Mouse (Mus musculus): ENCODE measurements at regions not wholly inside any gene's neighbourhood (a gene's known extent, or its start where the extent isn't known, plus 50 kb on each side); places are given as distances from the start of the nearest gene placed in this dataset.

DNA sequence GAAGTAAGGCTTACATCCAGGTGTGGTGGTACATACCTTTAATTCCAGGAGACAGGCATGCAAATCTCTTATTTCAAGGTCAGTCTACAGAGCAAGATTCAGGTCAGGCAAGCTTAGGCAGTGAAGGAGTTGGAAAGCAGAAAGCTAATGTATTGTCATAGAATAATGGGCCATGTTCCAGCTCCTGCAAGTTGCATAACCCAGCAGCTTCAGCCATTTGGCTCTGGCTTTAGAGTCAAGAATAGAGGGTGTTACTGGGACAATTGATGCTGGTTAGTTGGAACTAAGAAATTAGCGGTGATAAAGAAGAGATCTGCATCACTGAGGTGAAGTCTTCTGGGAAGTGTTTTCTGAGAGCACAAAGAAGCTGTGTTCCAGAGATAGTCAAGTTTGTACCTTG lies 565.3 kb upstream of the Jag1 start:
- 97% methylated on average over 1 of the region's 1 CpGs for WGBS
- no peak for ATAC-seq

GRCm38 (mm10) chr2:137663171-137663570 lies 546.7 kb upstream of the Jag1 start:
- Histone ChIP-seq H3K27me3 (replicated peaks) (no peaks in the 10 kb centered on the region), H3K27ac (no peak overlapping the region), H3K9me3 (no peaks in the 10 kb centered on the region), H3K4me1 (replicated peaks) (no peaks in the 10 kb centered on the region), H3K36me3 (no peaks in the 10 kb centered on the region), H3K4me3 (replicated peaks) (no peak overlapping the region), H3K9ac (no peak overlapping the region), H3K4me2 (replicated peaks) (no peak overlapping the region)
- 28% methylated on average over 2 of the region's 2 CpGs for WGBS
- ATAC-seq, result no peak

More for the DNA sequence above, 565.3 kb upstream of the Jag1 start:
- no peaks in the 10 kb centered on the region for H3K4me1 ChIP-seq (replicated peaks)
- no peak overlapping the region for H3K27ac ChIP-seq
- H3K36me3 ChIP-seq, result no peaks in the 10 kb centered on the region
- H3K9me3 ChIP-seq, result no peaks in the 10 kb centered on the region
- H3K4me3 ChIP-seq (replicated peaks), result no peak overlapping the region
- no peak overlapping the region for H3K4me2 ChIP-seq (replicated peaks)
- no peak overlapping the region for H3K9ac ChIP-seq
- no peaks in the 10 kb centered on the region for H3K27me3 ChIP-seq (replicated peaks)

- Histone ChIP-seq H3K4me2 (replicated peaks) (no peak overlapping the region), H3K4me1 (replicated peaks) (no peaks in the 10 kb centered on the region), H3K27me3 (replicated peaks) (no peaks in the 10 kb centered on the region), H3K27ac (no peak overlapping the region), H3K9me3 (no peaks in the 10 kb centered on the region), H3K36me3 (no peaks in the 10 kb centered on the region), H3K9ac (no peak overlapping the region), H3K4me3 (replicated peaks) (no peak overlapping the region)
- no peak for ATAC-seq
- 91% methylated on average over 2 of the region's 2 CpGs for WGBS
Measured at GRCm38 (mm10) chr2:137662216-137662615, 545.8 kb upstream of the Jag1 start.

DNA sequence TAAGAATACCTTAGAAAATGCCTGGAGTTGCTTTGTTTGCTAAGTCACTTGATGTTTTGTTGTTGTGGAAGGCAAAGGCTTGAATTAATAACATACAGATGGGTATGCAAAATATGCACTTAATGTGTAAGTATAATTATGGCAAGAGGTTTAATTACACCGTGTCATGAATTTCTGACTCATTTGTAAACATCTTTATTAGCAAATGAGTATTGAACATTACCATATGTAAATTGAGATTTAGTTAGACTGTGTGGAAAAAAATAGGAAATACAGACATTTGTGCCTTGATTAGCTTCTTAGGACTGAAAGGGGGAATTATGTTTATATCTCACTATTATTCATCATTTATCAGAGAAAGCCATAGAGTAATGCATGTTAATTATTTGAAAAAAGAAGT lies 544.0 kb upstream of the Jag1 start:
- no peak overlapping the region for H3K4me2 ChIP-seq (replicated peaks)
- no peaks in the 10 kb centered on the region for H3K27me3 ChIP-seq (replicated peaks)
- H3K4me1 ChIP-seq (replicated peaks), result no peaks in the 10 kb centered on the region
- ATAC-seq, result no peak
- H3K27ac ChIP-seq, result no peak overlapping the region
- WGBS, result 96% methylated on average over 1 of the region's 1 CpGs
- no peaks in the 10 kb centered on the region for H3K36me3 ChIP-seq
- H3K4me3 ChIP-seq (replicated peaks), result no peak overlapping the region
- no peaks in the 10 kb centered on the region for H3K9me3 ChIP-seq
- H3K9ac ChIP-seq, result no peak overlapping the region

DNA sequence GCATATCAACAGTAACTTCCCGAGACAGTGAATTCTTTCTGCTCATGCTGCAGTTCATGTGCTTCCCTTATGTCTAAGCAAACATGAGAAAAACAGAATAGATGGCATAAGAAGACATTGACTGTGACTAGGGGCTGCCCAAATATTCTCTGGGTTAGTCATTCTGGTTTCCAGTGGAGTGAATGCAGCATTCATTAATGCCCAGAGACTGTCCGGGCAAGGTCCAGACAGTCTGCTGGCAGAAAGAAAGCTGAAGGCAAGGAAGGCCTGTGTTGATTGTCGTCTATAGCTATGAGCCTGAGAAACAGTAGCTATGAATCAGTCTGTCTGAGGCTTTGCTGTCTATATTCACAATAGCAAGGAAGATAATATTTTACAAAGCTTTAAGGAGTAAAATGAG lies 537.9 kb upstream of the Jag1 start:
- H3K27me3 ChIP-seq (replicated peaks), result no peaks in the 10 kb centered on the region
- no peak overlapping the region for H3K9ac ChIP-seq
- H3K4me2 ChIP-seq (replicated peaks), result no peak overlapping the region
- no peaks in the 10 kb centered on the region for H3K36me3 ChIP-seq
- no peak overlapping the region for H3K4me3 ChIP-seq (replicated peaks)
- ATAC-seq, result no peak
- no peaks in the 10 kb centered on the region for H3K9me3 ChIP-seq
- H3K4me1 ChIP-seq (replicated peaks), result no peaks in the 10 kb centered on the region
- H3K27ac ChIP-seq, result no peak overlapping the region
- 74% methylated on average over 3 of the region's 3 CpGs for WGBS

DNA sequence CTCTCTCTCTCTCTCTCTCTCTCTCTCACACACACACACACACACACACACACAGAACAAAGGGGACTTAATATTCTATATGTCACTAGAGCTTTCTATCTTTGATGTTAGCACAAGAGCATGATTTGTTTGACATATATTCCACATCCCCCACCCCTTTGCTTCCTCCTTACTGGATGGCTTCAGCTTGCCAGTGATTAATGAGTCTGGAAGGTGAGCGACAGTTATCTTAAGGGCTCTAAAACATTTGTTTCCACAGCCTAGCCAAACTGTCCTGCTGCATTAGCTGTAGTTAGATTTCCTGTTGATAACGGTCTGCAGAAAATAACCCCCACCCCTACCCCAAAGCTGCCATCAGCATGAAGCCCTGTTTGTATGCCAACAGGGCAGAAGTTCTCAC lies 527.7 kb upstream of the Jag1 start:
- no peak overlapping the region for H3K4me2 ChIP-seq (replicated peaks)
- H3K36me3 ChIP-seq, result no peaks in the 10 kb centered on the region
- H3K27ac ChIP-seq, result no peak overlapping the region
- H3K4me3 ChIP-seq (replicated peaks), result no peak overlapping the region
- WGBS, result 31% methylated on average over 2 of the region's 2 CpGs
- H3K9ac ChIP-seq, result no peak overlapping the region
- no peaks in the 10 kb centered on the region for H3K9me3 ChIP-seq
- ATAC-seq, result no peak
- H3K4me1 ChIP-seq (replicated peaks), result no peaks in the 10 kb centered on the region
- no peaks in the 10 kb centered on the region for H3K27me3 ChIP-seq (replicated peaks)

DNA sequence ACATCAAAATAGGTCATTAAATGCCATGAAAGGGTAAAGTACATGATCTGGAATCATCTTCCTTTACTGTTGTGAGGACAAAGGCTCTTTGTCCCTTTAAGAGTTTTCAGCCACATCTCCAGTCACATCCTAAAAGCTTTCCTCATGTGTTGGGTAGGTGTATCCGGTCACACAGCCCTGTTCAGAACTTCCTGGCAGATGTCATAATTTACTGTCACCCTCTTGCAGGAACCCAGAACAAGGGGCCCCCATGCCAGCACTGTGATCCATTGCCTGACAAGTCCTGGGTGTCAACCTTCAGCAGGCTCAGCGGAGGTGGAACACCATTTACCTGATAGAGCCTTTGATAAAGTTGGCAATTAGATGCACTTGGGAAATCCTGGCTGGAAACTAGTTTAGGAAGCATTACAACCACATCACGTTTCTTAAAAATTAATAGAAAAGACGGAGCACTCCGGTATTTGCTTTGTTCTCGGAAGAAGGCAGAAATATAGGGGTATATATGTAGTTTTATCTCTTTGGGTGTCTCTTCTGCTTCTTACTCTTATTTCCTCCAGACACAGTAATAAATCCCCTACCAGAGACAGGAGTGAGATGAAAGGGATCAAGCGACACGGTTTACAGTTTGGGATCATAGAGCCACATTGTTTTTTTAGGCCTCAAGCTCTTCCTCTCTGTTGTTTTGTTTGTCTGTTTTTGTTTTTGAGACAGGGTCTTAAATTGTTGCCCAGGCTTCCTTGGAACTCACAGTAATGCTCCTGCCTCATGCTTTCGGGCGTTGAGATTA lies 527.0 kb upstream of the Jag1 start:
- 58% methylated on average over 10 of the region's 10 CpGs for WGBS
- no peak overlapping the region for H3K27ac ChIP-seq
- H3K4me2 ChIP-seq (replicated peaks), result no peak overlapping the region

GRCm38 (mm10) chr2:137635019-137635621 lies 518.7 kb upstream of the Jag1 start:
- 32% methylated on average over 4 of the region's 4 CpGs for WGBS
- peak; percentile 89 for ATAC-seq

More for the DNA sequence above, 527.0 kb upstream of the Jag1 start:
- Histone ChIP-seq H3K9me3 (no peaks in the 10 kb centered on the region), H3K36me3 (no peaks in the 10 kb centered on the region), H3K9ac (no peak overlapping the region), H3K4me1 (replicated peaks) (no peaks in the 10 kb centered on the region), H3K4me3 (replicated peaks) (no peak overlapping the region), H3K27me3 (replicated peaks) (no peaks in the 10 kb centered on the region)
- ATAC-seq, result no peak

DNA sequence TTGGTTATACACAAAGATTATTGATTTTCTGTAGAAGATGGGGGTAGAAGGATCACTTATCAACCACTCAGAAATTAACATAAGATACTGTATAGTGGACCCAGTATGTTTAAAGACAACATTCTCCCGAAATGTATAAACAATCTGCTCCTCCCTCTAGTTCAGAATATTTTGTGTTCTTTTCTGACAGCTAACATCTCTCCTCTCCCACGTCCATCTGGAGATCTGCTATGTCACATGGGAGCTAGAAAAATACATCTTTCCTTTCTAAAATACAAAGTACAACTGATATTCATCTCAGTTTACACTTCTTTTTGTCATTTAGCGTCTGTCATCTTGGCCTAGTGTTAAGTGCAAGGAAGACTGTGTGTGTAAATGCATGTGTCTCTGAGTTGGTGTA lies 500.2 kb upstream of the Jag1 start:
- no peak overlapping the region for H3K4me2 ChIP-seq (replicated peaks)
- no peak overlapping the region for H3K9ac ChIP-seq
- H3K4me1 ChIP-seq (replicated peaks), result no peaks in the 10 kb centered on the region
- no peak for ATAC-seq
- H3K9me3 ChIP-seq, result no peaks in the 10 kb centered on the region
- no peak overlapping the region for H3K4me3 ChIP-seq (replicated peaks)
- H3K27ac ChIP-seq, result no peak overlapping the region
- H3K27me3 ChIP-seq (replicated peaks), result no peaks in the 10 kb centered on the region
- H3K36me3 ChIP-seq, result no peaks in the 10 kb centered on the region
- 68% methylated on average over 3 of the region's 3 CpGs for WGBS

More at GRCm38 (mm10) chr2:137635019-137635621, 518.7 kb upstream of the Jag1 start:
- Histone ChIP-seq H3K4me2 (replicated peaks) (no peak overlapping the region), H3K36me3 (no peaks in the 10 kb centered on the region), H3K9ac (no peak overlapping the region), H3K4me1 (replicated peaks) (no peaks in the 10 kb centered on the region), H3K9me3 (no peaks in the 10 kb centered on the region), H3K27ac (peak overlapping the region; percentile 48; the same call in 1 of the 2 replicates), H3K27me3 (replicated peaks) (no peaks in the 10 kb centered on the region), H3K4me3 (replicated peaks) (no peak overlapping the region)

- H3K4me2 ChIP-seq (replicated peaks), result no peak overlapping the region
- no peaks in the 10 kb centered on the region for H3K27me3 ChIP-seq (replicated peaks)
- no peak for ATAC-seq
- H3K27ac ChIP-seq, result no peak overlapping the region
- 90% methylated on average over 2 of the region's 2 CpGs for WGBS
- no peak overlapping the region for H3K9ac ChIP-seq
- no peaks in the 10 kb centered on the region for H3K36me3 ChIP-seq
- H3K4me1 ChIP-seq (replicated peaks), result no peaks in the 10 kb centered on the region
- H3K4me3 ChIP-seq (replicated peaks), result no peak overlapping the region
- no peaks in the 10 kb centered on the region for H3K9me3 ChIP-seq
Measured at GRCm38 (mm10) chr2:137613791-137614190, 497.3 kb upstream of the Jag1 start.

GRCm38 (mm10) chr2:137608506-137608905 lies 492.1 kb upstream of the Jag1 start:
- no peak overlapping the region for H3K4me2 ChIP-seq (replicated peaks)
- H3K9ac ChIP-seq, result no peak overlapping the region
- no peaks in the 10 kb centered on the region for H3K36me3 ChIP-seq
- no peaks in the 10 kb centered on the region for H3K9me3 ChIP-seq
- ATAC-seq, result no peak
- no peaks in the 10 kb centered on the region for H3K4me1 ChIP-seq (replicated peaks)
- H3K27me3 ChIP-seq (replicated peaks), result no peaks in the 10 kb centered on the region
- no peak overlapping the region for H3K4me3 ChIP-seq (replicated peaks)
- H3K27ac ChIP-seq, result no peak overlapping the region
- 50% methylated on average over 6 of the region's 6 CpGs for WGBS

GRCm38 (mm10) chr2:137598136-137598535 lies 481.7 kb upstream of the Jag1 start:
- Histone ChIP-seq H3K27ac (no peak overlapping the region), H3K4me1 (replicated peaks) (no peaks in the 10 kb centered on the region), H3K9me3 (no peaks in the 10 kb centered on the region), H3K4me3 (replicated peaks) (no peak overlapping the region), H3K9ac (no peak overlapping the region), H3K27me3 (replicated peaks) (no peaks in the 10 kb centered on the region), H3K4me2 (replicated peaks) (no peak overlapping the region), H3K36me3 (no peaks in the 10 kb centered on the region)
- WGBS, result 72% methylated on average over 7 of the region's 7 CpGs
- no peak for ATAC-seq

DNA sequence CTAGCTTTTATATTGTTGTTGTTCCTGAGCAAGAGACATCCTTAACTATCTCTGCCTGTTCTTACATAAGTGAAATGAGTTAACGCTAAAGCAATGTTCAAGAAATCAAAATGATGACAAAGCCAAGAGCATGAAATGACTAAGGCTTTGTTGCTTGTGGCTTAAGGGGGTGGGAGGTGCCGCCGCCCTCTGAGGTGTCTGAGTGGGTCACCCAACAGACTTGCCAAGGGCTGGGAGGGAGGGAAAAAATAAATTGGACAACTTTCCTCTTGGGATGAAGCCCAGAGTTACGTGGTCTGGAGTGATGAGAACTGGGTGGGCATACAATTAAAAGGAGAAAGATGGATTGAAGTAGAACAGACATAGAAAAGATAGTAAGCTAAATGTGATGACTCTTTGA lies 478.1 kb upstream of the Jag1 start:
- Histone ChIP-seq H3K9ac (no peak overlapping the region), H3K4me3 (replicated peaks) (no peak overlapping the region), H3K4me1 (replicated peaks) (no peaks in the 10 kb centered on the region), H3K27ac (no peak overlapping the region), H3K9me3 (no peaks in the 10 kb centered on the region), H3K4me2 (replicated peaks) (no peak overlapping the region), H3K27me3 (replicated peaks) (no peaks in the 10 kb centered on the region), H3K36me3 (no peaks in the 10 kb centered on the region)
- 88% methylated on average over 4 of the region's 4 CpGs for WGBS
- no peak for ATAC-seq
